Mouse (Mus musculus) forebrain, embryonic 11.5 days (tissue): ENCODE data around the gene 1700012A03Rik. TPM values are rescaled to one million over a fixed set of nuclear protein-coding genes. Genes with fewer than 3 reads are reported as not detected.

Experiments used
- ATAC-seq: fragments of 200-750 bp; cut with Nextera tagmentation; replicated peaks from 2 replicates; pipeline ENCODE4 v1.8.0; 2017; ENCODE audit warnings: moderate TSS enrichment; ENCODE audit not compliant: low FRiP score
- DNase-seq: peaks from one replicate; pipeline ENCODE4 v3.0.0-alpha.2; 2017; ENCODE audit warnings: low spot score
- H3K27ac ChIP-seq: fragments of 300-500 bp; sonication (generic); 2 replicates; pipeline ENCODE4 v1.5.1; 2014; ENCODE audit warnings: low read depth, low read length
- H3K27me3 ChIP-seq: fragments of 300-500 bp; sonication (generic); 2 replicates; pipeline ENCODE4 v1.6.1; 2014; ENCODE audit warnings: mild to moderate bottlenecking, low read length, mixed read lengths; ENCODE audit not compliant: control insufficient read depth, insufficient read depth
- H3K36me3 ChIP-seq: fragments of 300-500 bp; sonication (generic); 2 replicates; pipeline ENCODE4 v1.6.1; 2014; ENCODE audit warnings: mild to moderate bottlenecking, low read length, moderate library complexity, mixed read lengths; ENCODE audit not compliant: control insufficient read depth, insufficient read depth
- H3K4me1 ChIP-seq: fragments of 300-500 bp; sonication (generic); replicated peaks from 2 replicates; pipeline ENCODE4 v1.6.1; 2014; ENCODE audit warnings: low read length, mixed read lengths; ENCODE audit not compliant: control insufficient read depth, insufficient read depth
- H3K4me2 ChIP-seq: fragments of 300-500 bp; sonication (generic); 2 replicates; pipeline ENCODE4 v1.6.1; 2014; ENCODE audit warnings: low read depth, mild to moderate bottlenecking, low read length, moderate library complexity, mixed read lengths; ENCODE audit not compliant: severe bottlenecking
- H3K4me3 ChIP-seq: fragments of 300-500 bp; sonication (generic); 2 replicates; pipeline ENCODE4 v1.5.1; 2014; ENCODE audit warnings: low read depth, low read length
- H3K9ac ChIP-seq: fragments of 300-500 bp; sonication (generic); 2 replicates; pipeline ENCODE4 v1.6.1; 2014; ENCODE audit warnings: low read length
- H3K9me3 ChIP-seq: fragments of 300-500 bp; sonication (generic); 2 replicates; pipeline ENCODE4 v1.6.1; 2016; ENCODE audit warnings: low read length, mixed read lengths; ENCODE audit not compliant: control insufficient read depth
- WGBS: fragments of 180-500 bp; shearing (Covaris S2); extraction: QIAGEN DNeasy Blood & Tissue Kit; methylation state at CpG from one replicate; pipeline ENCODE4 v1.1.7; 2014; 5-methylcytosine and 5-hydroxymethylcytosine counted together
- polyA plus RNA-seq: library from polyadenylated mRNA; unstranded; fragments of >200 nt; fragmentation: Nextera tagmentation; extraction: Ambion mirVana; gene quantifications from 2 replicates; pipeline ENCODE4 v1.2.1, GENCODE M21; 2014

1700012A03Rik gene
- polyA plus RNA-seq, result not detected in 2 replicates

DNA sequence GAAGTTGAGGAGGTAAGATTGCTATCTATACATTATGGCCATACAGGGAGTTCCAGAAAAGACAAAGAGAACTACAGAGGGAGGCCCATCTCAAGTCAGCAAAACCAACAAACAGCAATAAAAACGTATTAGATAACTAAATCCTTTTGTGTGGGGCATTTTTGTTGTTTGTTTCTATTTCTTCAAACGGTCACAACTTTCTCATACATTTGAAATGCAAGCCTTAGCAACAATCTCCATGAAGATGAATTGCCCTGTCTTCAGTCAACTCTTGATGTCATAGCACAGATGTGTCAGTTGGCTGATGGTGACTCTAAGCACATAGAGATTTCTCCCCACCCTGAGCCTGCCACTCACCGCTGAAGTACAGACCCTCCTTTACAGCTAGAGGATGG is at the start of gene 1700012A03Rik:
Gene 1700012A03Rik, plus strand, starts transcription at position 296 of the 395 bp plus-strand sequence.
- Histone ChIP-seq H3K27me3 (no peaks in the 10 kb centered on the region), H3K9me3 (no peaks in the 10 kb centered on the region), H3K4me2 (no peak within 1 kb of the TSS), H3K4me1 (no peaks in the 10 kb centered on the region), H3K4me3 (no peak within 1 kb of the TSS), H3K36me3 (no peaks in the 10 kb centered on the region), H3K9ac (no peak within 1 kb of the TSS), H3K27ac (no peak within 1 kb of the TSS)
- WGBS, result 90% methylated on average over 3 of the region's 3 CpGs
- DNase-seq (no peak), ATAC-seq (no peak)

DNA sequence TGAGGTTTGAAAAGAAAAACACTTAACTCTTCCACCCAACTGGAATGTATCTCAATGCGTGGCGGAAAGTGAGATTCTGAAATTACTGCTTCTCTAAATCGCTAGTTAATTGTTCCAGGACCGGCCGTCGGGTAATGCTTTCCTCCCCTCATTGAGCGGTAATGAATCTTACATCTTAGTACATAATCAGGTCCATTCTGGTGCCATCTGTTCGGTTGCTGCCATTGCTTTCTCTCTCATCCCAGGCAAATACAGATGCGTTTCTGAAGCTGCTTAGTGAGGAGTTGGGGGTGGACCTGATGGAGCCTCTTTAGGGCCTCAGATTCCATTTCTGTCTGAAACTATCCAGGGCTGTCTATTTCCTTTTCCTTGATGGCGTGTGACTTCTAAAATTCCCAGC is 45.8 kb upstream of the 1700012A03Rik start:
- ATAC-seq (no peak), DNase-seq (no peak)
- H3K4me3 ChIP-seq, result no peak overlapping the region
- 86% methylated on average over 10 of the region's 10 CpGs for WGBS
- no peaks in the 10 kb centered on the region for H3K27me3 ChIP-seq
- no peaks in the 10 kb centered on the region for H3K4me1 ChIP-seq
- H3K9me3 ChIP-seq, result no peaks in the 10 kb centered on the region
- H3K27ac ChIP-seq, result no peak overlapping the region
- no peaks in the 10 kb centered on the region for H3K36me3 ChIP-seq
- H3K4me2 ChIP-seq, result no peak overlapping the region
- no peak overlapping the region for H3K9ac ChIP-seq

DNA sequence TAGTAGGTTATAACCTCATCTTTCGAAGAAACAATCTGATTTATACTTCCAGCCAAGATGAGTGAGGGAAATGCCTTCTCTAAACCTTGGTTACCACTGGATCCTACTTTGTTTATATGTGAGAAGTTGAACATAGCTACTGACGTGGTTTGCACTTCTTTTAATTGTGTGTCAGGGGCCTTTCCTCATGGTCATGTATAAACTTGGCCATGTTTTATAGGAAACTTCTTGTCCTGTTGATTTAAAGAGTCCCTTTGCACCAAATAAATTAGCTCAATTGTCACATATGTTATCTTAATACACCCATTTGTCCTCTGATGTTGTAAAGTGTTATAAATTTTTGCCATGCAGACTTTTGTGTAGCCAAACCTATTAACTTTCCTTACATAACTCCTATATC is 44.1 kb upstream of the 1700012A03Rik start:
- 87% methylated on average over 2 of the region's 2 CpGs for WGBS
- H3K4me2 ChIP-seq, result no peak overlapping the region
- no peaks in the 10 kb centered on the region for H3K36me3 ChIP-seq
- no peak for DNase-seq
- no peaks in the 10 kb centered on the region for H3K27me3 ChIP-seq
- H3K9ac ChIP-seq, result no peak overlapping the region
- no peak overlapping the region for H3K27ac ChIP-seq
- H3K9me3 ChIP-seq, result no peaks in the 10 kb centered on the region
- H3K4me1 ChIP-seq, result no peaks in the 10 kb centered on the region
- no peak overlapping the region for H3K4me3 ChIP-seq
- no peak for ATAC-seq

DNA sequence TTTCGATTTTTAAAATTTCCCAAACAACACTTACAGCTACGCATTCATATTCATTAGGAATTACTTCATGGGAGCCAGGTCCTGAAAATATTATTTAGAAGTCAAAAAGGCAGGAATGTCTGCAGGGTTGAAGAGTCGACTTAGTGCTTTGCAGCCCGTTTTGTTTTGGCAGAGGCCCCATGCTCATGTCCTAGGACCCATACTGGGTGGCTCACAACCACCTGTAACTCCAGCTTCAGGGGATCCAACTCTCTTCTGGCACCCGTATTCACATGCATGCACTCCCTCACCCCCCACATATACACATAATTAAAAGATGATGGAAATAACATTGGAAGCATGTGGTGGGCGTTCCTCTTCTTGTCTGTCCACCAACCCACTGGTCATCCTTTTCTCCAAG is 43.7 kb upstream of the 1700012A03Rik start:
- no peak overlapping the region for H3K9ac ChIP-seq
- ATAC-seq (no peak), DNase-seq (no peak)
- H3K4me2 ChIP-seq, result no peak overlapping the region
- H3K9me3 ChIP-seq, result no peaks in the 10 kb centered on the region
- 88% methylated on average over 6 of the region's 6 CpGs for WGBS
- H3K36me3 ChIP-seq, result no peaks in the 10 kb centered on the region
- H3K4me3 ChIP-seq, result no peak overlapping the region
- H3K4me1 ChIP-seq, result no peaks in the 10 kb centered on the region
- H3K27me3 ChIP-seq, result no peaks in the 10 kb centered on the region
- H3K27ac ChIP-seq, result no peak overlapping the region

DNA sequence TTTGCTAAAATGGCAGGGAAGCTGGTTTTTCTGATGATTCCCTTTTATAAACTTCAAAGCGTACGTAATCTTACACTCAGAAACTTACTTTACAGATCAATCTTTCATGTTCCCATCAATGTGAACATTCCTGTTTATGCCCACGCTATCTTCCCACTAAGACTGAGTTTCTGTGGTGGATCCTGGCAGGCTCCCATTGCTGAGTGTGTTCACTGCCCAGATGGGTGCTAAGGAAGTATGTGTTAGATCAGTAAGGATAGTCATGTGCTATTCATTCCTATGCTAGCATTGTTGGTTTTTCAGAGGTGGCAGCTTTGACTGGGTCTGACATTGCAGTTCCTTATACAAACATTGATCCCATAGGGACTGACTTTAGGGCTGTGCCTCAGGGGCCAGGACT is 42.7 kb upstream of the 1700012A03Rik start:
- no peaks in the 10 kb centered on the region for H3K4me1 ChIP-seq
- no peak overlapping the region for H3K4me2 ChIP-seq
- ATAC-seq (no peak), DNase-seq (no peak)
- H3K4me3 ChIP-seq, result no peak overlapping the region
- 94% methylated on average over 3 of the region's 3 CpGs for WGBS
- H3K9me3 ChIP-seq, result no peaks in the 10 kb centered on the region
- no peak overlapping the region for H3K27ac ChIP-seq
- no peaks in the 10 kb centered on the region for H3K36me3 ChIP-seq
- H3K27me3 ChIP-seq, result no peaks in the 10 kb centered on the region
- H3K9ac ChIP-seq, result no peak overlapping the region

DNA sequence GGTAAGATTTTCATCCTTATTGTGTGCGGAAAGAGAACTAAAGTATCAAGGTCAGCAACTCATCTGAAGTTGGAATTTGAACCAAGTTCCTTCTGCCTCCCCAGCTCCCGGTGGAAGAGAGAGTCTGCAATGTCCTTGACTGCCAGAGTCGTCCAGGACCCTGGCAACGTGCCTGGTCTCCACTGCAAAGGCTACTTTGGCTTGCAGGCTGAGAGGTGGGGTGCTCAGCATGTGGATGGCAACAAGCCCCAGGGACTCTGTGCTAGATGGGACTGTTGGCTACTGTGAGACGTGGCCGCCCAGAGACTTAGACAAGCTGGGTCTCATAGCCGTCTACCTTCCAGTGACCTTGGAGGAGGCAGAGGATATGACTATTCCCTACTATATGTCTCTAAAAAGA is 33.2 kb upstream of the 1700012A03Rik start:
- WGBS, result 83% methylated on average over 7 of the region's 7 CpGs

DNA sequence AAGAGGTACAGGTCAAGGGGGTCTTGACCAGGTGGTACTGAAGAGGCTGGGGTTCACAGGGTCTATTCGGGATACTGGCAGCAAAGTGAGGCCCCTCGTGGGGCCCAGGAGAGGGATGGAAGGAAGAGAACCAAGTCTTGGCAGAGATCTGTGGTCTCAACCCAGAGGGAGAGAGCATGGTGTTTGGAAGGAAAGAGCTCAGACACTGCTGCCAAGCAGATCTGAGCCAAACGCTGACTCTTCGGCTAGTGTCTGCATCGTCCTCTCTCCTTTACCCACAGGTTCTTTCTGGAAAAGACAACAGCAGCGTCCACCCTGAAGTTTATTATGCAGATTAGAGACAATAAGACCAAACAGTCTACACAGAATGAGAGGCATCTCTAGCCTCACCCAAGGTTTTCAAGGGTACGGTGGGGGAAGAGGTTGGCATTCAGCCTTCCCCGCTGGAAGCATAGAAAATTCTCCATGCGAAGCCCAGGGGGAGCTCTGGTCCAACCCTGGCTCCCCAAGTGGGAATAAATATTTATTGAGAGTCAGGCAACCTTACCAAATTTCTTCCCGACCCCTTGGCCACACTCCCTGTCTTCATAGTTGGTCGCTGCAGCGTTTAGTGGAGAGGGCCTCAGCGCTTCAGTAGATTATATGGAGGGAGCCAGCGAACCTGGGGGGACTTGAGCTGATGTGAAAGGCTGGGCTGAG is 32.5 kb upstream of the 1700012A03Rik start:
- Histone ChIP-seq H3K9ac (no peak overlapping the region), H3K4me1 (no peaks in the 10 kb centered on the region), H3K36me3 (no peaks in the 10 kb centered on the region), H3K4me3 (no peak overlapping the region), H3K27me3 (no peaks in the 10 kb centered on the region), H3K4me2 (no peak overlapping the region), H3K27ac (no peak overlapping the region), H3K9me3 (no peaks in the 10 kb centered on the region)
- ATAC-seq, result no peak
- DNase-seq, result no peak
- 85% methylated on average over 14 of the region's 14 CpGs for WGBS

More for the DNA sequence above, 33.2 kb upstream of the 1700012A03Rik start:
- DNase-seq (no peak), ATAC-seq (no peak)
- H3K9ac ChIP-seq, result no peak overlapping the region
- H3K4me1 ChIP-seq, result no peaks in the 10 kb centered on the region
- no peak overlapping the region for H3K4me3 ChIP-seq
- H3K9me3 ChIP-seq, result no peaks in the 10 kb centered on the region
- H3K27ac ChIP-seq, result no peak overlapping the region
- H3K27me3 ChIP-seq, result no peaks in the 10 kb centered on the region
- no peaks in the 10 kb centered on the region for H3K36me3 ChIP-seq
- H3K4me2 ChIP-seq, result no peak overlapping the region

DNA sequence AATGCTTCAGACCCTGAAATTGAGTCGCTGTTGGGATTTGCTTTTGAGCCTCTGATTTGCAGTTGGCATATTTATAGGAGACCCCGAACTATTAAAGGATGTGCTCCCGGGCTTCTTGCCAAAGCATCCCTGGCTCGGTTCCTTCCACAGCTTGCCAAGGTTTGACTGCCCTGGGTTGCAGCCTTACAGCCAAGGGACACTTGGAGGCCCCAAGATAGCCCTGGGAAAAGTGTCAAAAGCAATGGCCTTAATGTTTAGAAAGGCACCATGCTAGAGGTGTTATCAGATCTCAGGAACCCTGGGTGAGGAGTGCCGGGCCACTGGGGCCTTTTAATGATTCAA is 32.0 kb upstream of the 1700012A03Rik start:
- ATAC-seq (no peak), DNase-seq (no peak)
- no peak overlapping the region for H3K27ac ChIP-seq
- no peaks in the 10 kb centered on the region for H3K4me1 ChIP-seq
- no peak overlapping the region for H3K9ac ChIP-seq
- 85% methylated on average over 5 of the region's 5 CpGs for WGBS
- H3K9me3 ChIP-seq, result no peaks in the 10 kb centered on the region
- H3K4me3 ChIP-seq, result no peak overlapping the region
- H3K36me3 ChIP-seq, result no peaks in the 10 kb centered on the region
- H3K27me3 ChIP-seq, result no peaks in the 10 kb centered on the region
- H3K4me2 ChIP-seq, result no peak overlapping the region

DNA sequence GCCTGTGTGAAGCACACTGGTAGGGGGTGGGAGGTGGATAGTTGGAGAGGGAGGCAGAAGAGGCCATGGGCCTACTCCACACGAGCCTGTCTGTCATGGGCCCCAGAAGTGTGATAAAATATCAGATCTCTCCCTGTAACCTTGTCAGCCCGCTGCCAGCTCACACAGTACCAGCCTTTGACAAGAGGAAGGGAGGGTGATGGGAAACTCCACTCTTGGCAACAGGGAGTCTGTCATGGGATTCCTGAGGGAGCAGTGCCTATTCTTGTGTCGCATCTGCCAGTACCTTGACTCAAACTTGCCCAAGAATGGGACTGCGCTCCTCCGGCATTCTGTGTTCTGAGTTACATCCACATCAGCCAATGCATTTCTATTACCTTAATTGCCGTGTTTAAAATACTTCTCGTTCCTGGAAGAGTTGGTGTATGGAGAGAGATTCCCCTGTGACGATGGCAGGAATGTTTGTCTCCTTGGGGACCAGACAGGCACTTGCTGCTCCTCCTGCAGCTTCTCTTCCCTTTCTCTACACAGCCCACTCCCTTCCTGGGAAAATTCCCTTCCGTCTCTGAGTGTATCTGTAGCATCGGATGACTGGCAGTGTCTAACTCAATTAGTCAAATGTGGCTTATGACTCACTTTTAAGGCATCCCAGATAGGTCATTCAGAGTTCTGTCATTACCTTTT is 28.1 kb upstream of the 1700012A03Rik start:
- H3K9ac ChIP-seq, result no peak overlapping the region
- no peaks in the 10 kb centered on the region for H3K36me3 ChIP-seq
- H3K4me2 ChIP-seq, result no peak overlapping the region
- H3K4me1 ChIP-seq, result no peaks in the 10 kb centered on the region
- ATAC-seq (no peak), DNase-seq (no peak)
- no peaks in the 10 kb centered on the region for H3K27me3 ChIP-seq
- 86% methylated on average over 10 of the region's 10 CpGs for WGBS
- H3K9me3 ChIP-seq, result no peaks in the 10 kb centered on the region; the same call in 1 of the 2 replicates
- H3K27ac ChIP-seq, result no peak overlapping the region
- H3K4me3 ChIP-seq, result no peak overlapping the region
